In genomic region chr13:20173987-20174654, GRCm38 (mm10) we compare ENCODE assay signal across 9 mouse cellular contexts.
DNase-seq lines count a peak whose midpoint lies in the region; ATAC-seq lines count a peak whose summit lies in the region.
"Had no signal": no experiment of that assay in that cellular context is flagged by ENCODE, and none has a peak within 500 bp of the region (broad histone marks: within the 10 kb centered on the region; RNA-seq: fewer than 3 reads in every experiment).

No protein-coding gene starts in this region.

- no peak overlapping the region for H3K9ac ChIP-seq in neural tube, embryonic 13.5 days
- H3K9ac ChIP-seq in limb, embryonic 13.5 days: no peak overlapping the region
- H3K9ac ChIP-seq in stomach, embryonic 15.5 days: no peak overlapping the region
- H3K9ac ChIP-seq: midbrain, embryonic 12.5 days had no signal

- no peaks in the 10 kb centered on the region for H3K4me1 ChIP-seq in neural tube, embryonic 13.5 days (replicated peaks)
- H3K4me1 ChIP-seq in limb, embryonic 13.5 days: peaks cover 12% of the 10 kb centered on the region
- no peaks in the 10 kb centered on the region for H3K4me1 ChIP-seq in stomach, embryonic 15.5 days
- 0 out of 2 replicates have a peak, but pooled peaks cover 6% of the 10 kb centered on the region for H3K4me1 ChIP-seq in midbrain, embryonic 10.5 days
- H3K4me1 ChIP-seq: midbrain, embryonic 12.5 days had no signal

- 0 out of 2 replicates have a peak overlapping the region, but pooled peaks have one; percentile 30 for H3K27ac ChIP-seq in neural tube, embryonic 13.5 days (replicated peaks)
- peak overlapping the region; percentile 44 for H3K27ac ChIP-seq in limb, embryonic 13.5 days
- H3K27ac ChIP-seq in stomach, embryonic 15.5 days: peak overlapping the region; percentile 49; the same call in 1 of the 2 replicates
- H3K27ac ChIP-seq in midbrain, embryonic 10.5 days (replicated peaks): no peak overlapping the region; the same call in 1 of the 2 replicates
- H3K27ac ChIP-seq: midbrain, embryonic 12.5 days had no signal

- DNase-seq in neural tube, embryonic 10.5 days (ENCODE audit: extremely low spot score, low spot score): no peak
- peak; percentile 65 for DNase-seq in heart, adult 8-10 months (ENCODE audit: low spot score)
- DNase-seq in natural killer cell, adult 2 months (ENCODE audit: low spot score in 2 of 2): no peak
- DNase-seq in left cerebral cortex, adult 8-10 months (ENCODE audit: low spot score in 2 of 2): no peak
- DNase-seq in midbrain, embryonic 10.5 days (ENCODE audit: low spot score): no peak

- no peaks in the 10 kb centered on the region for H3K9me3 ChIP-seq in neural tube, embryonic 13.5 days
- H3K9me3 ChIP-seq in limb, embryonic 13.5 days: no peaks in the 10 kb centered on the region
- no peaks in the 10 kb centered on the region for H3K9me3 ChIP-seq in stomach, embryonic 15.5 days
- no peaks in the 10 kb centered on the region for H3K9me3 ChIP-seq in midbrain, embryonic 10.5 days (replicated peaks)
- H3K9me3 ChIP-seq: midbrain, embryonic 12.5 days had no signal

- H3K4me3 ChIP-seq in neural tube, embryonic 13.5 days: no peak overlapping the region
- H3K4me3 ChIP-seq in limb, embryonic 13.5 days: no peak overlapping the region
- no peak overlapping the region for H3K4me3 ChIP-seq in stomach, embryonic 15.5 days (replicated peaks)
- H3K4me3 ChIP-seq in midbrain, embryonic 10.5 days: no peak overlapping the region
- H3K4me3 ChIP-seq: midbrain, embryonic 12.5 days had no signal

- H3K4me2 ChIP-seq in neural tube, embryonic 13.5 days: no peak overlapping the region
- no peak overlapping the region for H3K4me2 ChIP-seq in limb, embryonic 13.5 days (replicated peaks)
- no peak overlapping the region for H3K4me2 ChIP-seq in stomach, embryonic 15.5 days
- H3K4me2 ChIP-seq: midbrain, embryonic 12.5 days had no signal

- no peaks in the 10 kb centered on the region for H3K36me3 ChIP-seq in neural tube, embryonic 13.5 days
- H3K36me3 ChIP-seq in limb, embryonic 13.5 days: no peaks in the 10 kb centered on the region
- no peaks in the 10 kb centered on the region for H3K36me3 ChIP-seq in stomach, embryonic 15.5 days
- H3K36me3 ChIP-seq in midbrain, embryonic 10.5 days: no peaks in the 10 kb centered on the region
- H3K36me3 ChIP-seq: midbrain, embryonic 12.5 days had no signal

- ATAC-seq in neural tube, embryonic 13.5 days (ENCODE audit: low read depth): no peak
- no peak for ATAC-seq in limb, embryonic 13.5 days (ENCODE audit: low FRiP score, low read depth)
- ATAC-seq in stomach, embryonic 15.5 days (ENCODE audit: insufficient read depth, low FRiP score, low read depth): peak; percentile 76

- 37% methylated on average over 10 of the region's 10 CpGs for WGBS in neural tube, embryonic 13.5 days
- 39% methylated on average over 10 of the region's 10 CpGs for WGBS in limb, embryonic 13.5 days
- WGBS in stomach, embryonic 15.5 days: 26% methylated on average over 10 of the region's 10 CpGs
- WGBS in midbrain, embryonic 10.5 days: 35% methylated on average over 10 of the region's 10 CpGs

- H3K27me3 ChIP-seq in neural tube, embryonic 13.5 days: no peaks in the 10 kb centered on the region
- H3K27me3 ChIP-seq in limb, embryonic 13.5 days: no peaks in the 10 kb centered on the region
- H3K27me3 ChIP-seq in stomach, embryonic 15.5 days (replicated peaks): no peaks in the 10 kb centered on the region
- H3K27me3 ChIP-seq in midbrain, embryonic 10.5 days (ENCODE audit: low read depth, poor library complexity, severe bottlenecking): no peaks in the 10 kb centered on the region
- H3K27me3 ChIP-seq: midbrain, embryonic 12.5 days had no signal
